Mouse (Mus musculus): ENCODE measurements at regions not wholly inside any gene's neighbourhood (a gene's known extent, or its start where the extent isn't known, plus 50 kb on each side); places are given as distances from the start of the nearest gene placed in this dataset.

DNA sequence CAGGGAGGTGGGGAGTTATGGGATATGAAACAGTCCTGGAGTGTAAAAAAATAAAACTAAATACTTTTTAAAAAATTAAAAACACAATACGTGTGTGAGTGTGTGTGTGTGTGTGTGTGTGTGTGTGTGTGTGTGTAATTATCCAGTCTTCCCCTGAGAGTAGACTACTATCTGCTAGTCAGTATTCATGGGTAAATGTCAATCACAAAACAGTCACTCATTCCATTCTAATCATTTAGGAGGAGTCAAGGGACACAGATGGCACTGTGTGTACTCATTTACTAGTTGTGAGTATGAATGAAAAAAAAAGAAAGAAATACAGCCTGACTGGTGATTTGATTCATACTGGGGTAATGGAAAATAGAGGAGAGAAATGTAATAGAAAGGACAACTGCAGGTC, 226.5 kb downstream of the Mpdz start:
- no peak for DNase-seq

DNA sequence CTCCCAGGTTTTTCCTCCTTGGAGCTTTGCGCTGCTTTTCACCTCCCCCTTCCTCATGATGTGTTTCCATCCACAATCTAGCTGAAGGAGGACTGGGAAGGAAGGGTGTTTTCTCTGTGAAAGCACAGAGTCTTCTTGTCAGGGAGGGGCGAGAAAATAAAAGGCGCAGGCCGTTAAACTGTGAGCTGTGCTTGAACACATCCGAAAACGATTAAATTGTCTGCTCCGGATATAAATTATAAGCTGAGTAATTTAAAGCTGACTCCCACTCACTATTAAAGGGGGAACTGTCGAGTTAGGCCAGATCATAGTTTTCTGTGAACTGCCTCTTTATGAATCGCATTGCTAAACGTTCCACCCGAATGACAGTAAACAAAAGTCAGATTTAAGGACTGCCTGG, 224.6 kb downstream of the Mpdz start:
- no peak for DNase-seq

DNA sequence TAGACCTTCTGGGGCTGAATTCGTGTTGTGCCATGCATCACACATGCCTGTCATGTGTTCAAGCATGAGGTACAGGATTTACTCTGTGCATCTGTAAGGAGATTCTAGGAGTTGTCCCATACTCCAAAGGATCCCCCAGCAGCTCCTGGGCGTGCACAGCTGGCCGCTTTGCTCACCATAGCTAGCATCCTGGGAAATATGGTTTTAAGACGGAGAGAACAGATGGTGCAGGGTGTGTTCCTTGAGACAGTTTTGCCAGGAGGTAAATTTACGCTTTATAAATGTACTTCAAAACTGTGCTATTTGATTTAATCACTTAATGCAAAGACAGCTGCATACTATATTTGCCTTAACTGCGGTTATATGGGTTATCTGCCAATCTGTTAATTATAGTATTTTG, 220.6 kb downstream of the Mpdz start:
- DNase-seq = peak; percentile 5

DNA sequence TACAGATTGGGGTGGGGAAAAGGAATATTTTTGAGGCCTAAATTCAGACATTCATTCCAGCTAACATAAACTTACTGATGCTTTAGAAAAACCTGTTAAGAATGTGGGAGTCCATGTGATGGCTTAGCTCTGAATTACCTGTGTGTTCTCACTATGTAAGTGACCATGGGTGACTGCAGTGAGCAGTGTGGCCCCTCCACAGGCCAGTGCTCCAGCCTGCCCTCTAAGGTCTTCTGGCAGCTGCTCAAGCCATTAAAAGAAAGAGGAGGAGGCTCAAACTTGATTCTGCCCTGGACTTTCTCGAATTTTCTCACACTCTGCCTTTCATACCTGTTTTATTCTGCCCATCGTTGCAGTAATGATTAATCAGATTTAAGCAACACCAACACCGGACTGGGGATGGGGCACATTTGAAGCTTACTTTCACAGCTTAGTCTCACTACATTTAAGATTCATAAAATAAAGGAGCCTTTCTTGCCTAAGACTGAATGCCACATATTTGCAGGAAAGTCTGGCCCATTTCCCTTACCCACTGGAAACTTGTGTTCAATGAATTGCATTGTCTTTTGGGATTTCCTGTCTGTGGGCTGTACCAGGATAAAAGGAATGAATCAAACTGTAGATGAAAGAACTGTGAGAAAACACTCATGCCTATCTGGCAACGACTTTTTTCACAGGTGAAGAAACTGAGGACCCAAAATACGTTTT, 220.0 kb downstream of the Mpdz start:
- DNase-seq = no peak

Measured in right cerebral cortex, postnatal 14 days (tissue).